Mouse (Mus musculus) layer of hippocampus, adult 2 months (tissue): ENCODE measurements at regions not wholly inside any gene's neighbourhood (a gene's known extent, or its start where the extent isn't known, plus 50 kb on each side); places are given as distances from the start of the nearest gene placed in this dataset.

Experiments used
- DNase-seq, 2 experiments: peaks; one replicate each; pipeline ENCODE4 v3.0.0; 2022; ENCODE audit warnings: low spot score in 2 of 2
- H3K27ac ChIP-seq: fragments of 200-600 bp; 2 replicates; pipeline ENCODE4 v1.8.1; 2022
- H3K4me3 ChIP-seq: fragments of 200-600 bp; 2 replicates; pipeline ENCODE4 v1.8.1; 2022; ENCODE audit warnings: mild to moderate bottlenecking
- CTCF ChIP-seq: fragments of 200-600 bp; conservative IDR thresholded peaks from 2 replicates; pipeline ENCODE4 v1.8.1; 2022; ENCODE audit warnings: antibody characterized with exemption, mild to moderate bottlenecking, moderate library complexity

DNA sequence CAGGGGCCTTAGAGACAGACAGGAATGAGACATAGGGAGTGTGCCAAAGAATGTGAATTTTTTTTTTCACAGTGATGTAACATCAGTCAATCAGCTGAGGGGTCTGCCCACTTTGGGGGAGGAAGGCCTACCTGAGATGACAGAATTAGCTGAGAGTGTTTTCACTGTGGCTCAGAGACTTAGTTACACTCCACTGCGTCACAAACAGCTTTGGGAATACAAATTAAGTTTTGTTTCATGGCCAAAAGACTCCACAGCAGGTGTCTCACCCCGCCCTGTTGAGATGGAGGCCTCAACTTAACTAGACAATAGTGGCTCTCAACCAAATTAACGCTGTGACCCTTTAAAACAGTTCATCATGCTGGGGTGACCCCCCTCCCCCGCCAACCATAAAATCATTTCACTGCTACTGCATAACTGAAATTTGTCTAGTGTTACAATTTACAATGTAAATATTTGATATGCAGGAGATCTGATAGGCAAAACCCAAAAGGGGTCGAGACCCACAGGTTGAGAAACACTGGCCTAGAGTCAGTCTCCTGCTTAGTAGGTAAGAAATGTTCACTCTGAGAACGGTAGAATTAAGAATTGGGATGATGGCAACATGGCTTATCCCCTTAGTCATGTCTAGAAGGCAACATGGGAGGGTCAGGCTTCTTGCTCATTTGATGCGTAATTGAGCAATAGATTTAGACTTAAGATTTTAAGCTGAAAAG is 184.3 kb downstream of the Katnal1 start:
- no peak overlapping the region for H3K4me3 ChIP-seq

DNA sequence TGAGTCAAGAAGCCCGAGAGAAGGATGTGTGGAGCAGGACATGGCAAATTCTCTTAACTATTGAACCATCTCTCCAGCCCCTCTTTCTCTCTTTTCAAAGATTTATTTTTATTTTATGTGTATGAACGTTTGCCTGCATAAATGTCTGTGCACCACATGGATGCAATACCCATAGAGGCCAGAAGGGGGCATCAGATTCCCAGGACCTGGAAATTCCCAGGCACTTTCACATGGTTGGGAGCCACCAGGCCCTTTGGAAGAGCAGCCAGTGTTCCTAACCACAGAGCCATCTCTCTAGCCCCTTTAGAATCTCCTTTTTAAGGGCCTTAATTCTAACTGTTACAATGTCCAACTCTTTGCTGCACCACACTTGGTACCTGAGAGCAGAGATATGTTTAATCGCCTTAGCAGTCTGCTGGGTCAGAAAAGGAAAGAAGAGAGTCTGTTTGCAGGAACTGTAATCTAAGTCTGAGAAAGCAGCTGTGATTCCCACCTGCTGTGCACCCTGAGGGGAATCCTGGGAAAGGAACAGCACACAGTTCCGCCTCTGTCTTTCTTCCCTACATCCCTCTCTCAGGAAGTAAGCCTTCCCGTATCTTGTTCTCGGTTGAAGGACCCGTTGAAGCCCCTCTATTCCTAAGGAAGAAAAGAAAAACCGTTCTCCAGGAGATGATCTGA is 186.8 kb downstream of the Katnal1 start:
- DNase-seq: no peak
- H3K4me3 ChIP-seq: no peak overlapping the region
- H3K27ac ChIP-seq: no peak overlapping the region
- peak; percentile 69 for TF ChIP-seq CTCF

More for the DNA sequence above, 184.3 kb downstream of the Katnal1 start:
- no peak overlapping the region for H3K27ac ChIP-seq
- DNase-seq: no peak
- TF ChIP-seq CTCF: no peak

DNA sequence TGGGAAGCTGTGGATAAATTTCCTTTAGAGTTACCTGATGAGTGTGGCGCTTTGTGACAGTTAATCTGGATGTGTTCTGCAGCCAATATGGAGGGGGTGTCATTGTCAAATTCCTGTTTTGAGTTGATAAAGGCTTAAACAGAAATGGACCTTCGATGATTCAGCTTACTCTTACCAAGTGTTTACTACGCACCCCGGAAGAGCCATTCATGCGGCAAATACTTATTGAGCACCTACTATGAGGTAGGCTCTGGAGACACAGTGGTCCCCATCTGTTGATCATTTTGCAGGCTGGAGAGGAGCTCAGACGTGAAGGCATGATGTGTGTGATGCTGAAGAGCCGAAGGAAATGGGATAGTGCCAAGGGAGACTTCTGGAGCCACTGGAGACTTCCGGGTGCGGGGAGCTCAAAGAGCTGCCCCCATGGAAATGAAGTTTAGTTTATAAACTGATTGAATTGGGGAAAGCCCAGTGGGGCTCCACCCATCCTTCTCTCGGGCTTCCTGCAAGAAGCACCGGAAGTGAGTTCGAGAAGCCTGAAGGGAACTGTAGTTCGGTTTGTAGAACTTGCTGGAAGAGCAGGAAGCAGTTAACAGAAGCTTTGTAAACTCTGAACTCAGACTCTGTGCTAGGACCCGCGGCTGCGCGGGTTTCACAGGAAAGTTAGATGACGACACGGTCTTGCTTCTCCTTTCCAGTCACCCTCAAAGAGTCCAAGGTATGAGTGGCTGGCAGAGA is 187.7 kb downstream of the Katnal1 start:
- Histone ChIP-seq H3K27ac (peak overlapping the region; percentile 9), H3K4me3 (no peak overlapping the region)
- no peak for TF ChIP-seq CTCF
- DNase-seq: no peak

DNA sequence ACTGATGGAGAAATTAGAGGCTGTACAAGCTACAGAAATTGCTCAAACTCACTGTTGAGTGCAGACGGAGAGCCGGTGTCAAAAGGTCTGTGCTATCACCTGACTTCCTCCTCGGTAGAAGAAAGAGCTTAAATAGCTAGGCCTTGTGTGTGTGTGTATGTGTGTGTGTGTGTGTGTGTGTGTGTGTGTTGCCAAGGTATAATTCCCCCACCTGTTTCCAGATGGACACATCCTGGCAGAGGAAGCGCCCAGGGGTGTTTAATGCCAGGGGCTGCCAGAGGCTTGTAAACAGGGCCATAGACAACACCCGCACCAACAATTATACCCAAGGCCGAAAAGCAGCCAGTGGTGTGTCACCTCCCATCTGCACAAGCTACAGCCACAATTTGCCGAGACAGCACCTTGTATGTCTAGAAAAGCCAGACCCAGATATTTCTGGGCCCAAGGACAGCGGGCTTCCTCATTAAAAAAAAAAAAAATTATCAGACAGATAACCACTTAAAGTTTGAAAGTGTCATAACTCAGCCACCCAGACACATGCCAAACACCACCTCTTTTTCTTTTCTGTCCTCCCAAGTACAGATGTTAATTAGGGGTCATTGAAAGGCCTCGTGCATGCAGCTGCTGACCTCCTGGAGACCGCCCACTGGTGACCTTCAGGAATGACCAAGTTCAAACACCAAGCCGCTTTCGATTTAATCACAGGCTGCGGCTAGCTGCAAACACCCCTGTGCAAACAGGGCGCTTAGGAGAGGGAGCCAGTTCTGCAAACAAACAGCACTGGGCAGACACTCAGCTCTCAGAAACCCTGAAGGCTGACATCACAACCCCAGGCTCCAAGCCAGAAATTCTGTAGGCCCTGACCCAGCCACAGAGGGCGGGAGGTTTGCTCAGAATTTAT is 188.0 kb upstream of the Ubl3 start:
- Histone ChIP-seq H3K4me3 (no peak overlapping the region), H3K27ac (peak overlapping the region; percentile 9)
- no peak; the same call in 1 of the 2 replicates for TF ChIP-seq CTCF
- DNase-seq: peak in 1 of 2 experiments; percentile 20

DNA sequence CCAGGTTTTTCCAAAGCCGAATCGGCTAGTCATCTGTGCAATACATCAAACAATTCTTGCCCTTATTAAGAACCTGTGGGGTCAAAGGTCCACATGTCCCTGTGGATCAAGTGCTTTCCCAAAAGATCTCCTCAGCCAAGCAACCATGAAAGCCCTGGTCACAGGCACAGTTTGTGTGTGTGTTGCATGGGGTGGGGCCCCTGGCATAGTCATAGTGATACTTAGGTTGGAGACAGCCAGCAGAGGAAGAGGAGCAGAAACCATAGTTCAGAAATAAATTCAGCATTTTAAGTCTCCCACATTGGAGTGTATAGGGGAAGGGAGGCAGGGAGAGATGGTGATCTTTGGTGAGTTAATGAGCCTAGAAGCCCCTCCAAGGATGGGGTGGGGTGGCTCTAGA is 187.1 kb upstream of the Ubl3 start:
- no peak for DNase-seq
- no peak for TF ChIP-seq CTCF
- Histone ChIP-seq H3K27ac (no peak overlapping the region), H3K4me3 (no peak overlapping the region)

DNA sequence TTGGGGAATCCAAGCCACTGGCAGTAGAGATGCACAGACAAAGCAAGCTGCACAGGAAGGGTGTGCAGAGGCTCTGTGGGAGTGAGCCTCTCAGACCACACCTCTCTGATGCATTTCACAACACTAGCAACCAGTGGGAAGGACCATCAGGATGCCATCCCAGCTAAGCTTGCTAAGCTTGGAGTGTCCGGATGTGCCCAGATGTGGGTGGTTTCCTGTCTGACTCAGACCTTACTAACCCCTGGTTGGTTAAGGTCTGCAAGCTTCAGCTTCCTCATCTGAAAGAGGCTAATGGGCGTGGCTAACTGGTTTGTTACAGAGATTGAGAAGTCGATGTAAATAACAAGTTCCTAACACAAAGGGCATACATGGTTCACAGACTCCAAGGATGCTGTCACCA is 186.6 kb upstream of the Ubl3 start:
- TF ChIP-seq CTCF: no peak
- no peak overlapping the region for H3K27ac ChIP-seq
- DNase-seq: no peak
- no peak overlapping the region for H3K4me3 ChIP-seq

DNA sequence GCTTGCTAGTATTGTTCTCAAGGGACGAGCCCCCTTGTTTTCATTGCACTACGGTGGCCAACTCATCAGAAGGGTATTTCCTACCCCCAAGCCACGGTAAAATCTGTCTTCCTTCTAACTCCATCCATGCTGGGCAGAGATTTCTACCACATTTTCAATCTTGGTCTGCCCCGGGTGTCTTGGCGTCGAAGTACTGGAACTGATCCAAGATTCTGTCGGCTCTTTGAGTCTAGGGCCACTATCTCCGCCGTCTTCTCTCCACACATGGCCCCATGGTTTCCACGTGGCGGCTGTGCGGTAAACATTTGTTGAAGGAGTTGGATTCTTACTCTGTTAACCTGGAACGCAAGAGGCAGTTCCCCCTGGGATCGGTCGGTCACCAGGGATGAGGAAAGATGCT is 177.0 kb upstream of the Ubl3 start:
- TF ChIP-seq CTCF: no peak
- Histone ChIP-seq H3K4me3 (no peak overlapping the region), H3K27ac (no peak overlapping the region)
- no peak for DNase-seq

DNA sequence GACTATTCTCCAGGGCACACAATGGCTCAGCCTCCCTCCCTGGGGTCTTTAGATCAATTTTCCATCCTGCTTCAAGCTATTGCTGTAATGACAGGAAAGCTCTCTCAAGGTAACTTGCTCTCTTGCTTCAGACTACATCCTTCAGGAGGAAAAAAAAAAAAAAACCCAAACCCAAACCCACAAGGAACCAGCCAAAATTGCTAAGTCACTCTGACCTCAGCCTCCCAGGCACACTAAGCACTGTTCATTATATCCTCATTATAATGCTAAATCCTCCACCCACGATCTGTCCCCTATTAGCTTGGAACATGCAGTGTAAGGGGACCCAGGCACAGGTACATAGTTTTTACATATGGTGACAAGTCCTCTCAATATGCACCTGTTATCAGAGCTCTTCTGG is 175.9 kb upstream of the Ubl3 start:
- TF ChIP-seq CTCF: no peak
- DNase-seq: peak in 1 of 2 experiments; percentile 4

DNA sequence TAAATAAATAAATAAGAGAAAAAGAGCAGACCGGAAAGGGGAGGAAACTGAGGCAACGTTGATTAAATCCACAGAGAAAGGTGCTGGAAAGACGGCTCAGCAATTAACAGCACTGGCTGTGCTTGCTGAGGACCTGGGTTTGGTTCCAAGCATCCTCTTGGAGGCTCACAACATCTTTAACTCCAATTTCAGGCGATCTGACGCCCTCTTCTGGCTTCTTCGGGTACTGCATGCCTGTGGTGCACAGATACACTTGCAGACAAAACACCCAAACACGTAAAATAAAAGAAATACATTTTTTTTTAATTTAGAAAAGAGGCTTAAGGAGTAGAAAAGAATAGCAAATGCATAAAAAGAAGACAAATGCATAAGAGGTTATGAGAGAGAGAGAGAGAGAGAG is 173.9 kb upstream of the Ubl3 start:
- Histone ChIP-seq H3K4me3 (no peak overlapping the region), H3K27ac (no peak overlapping the region)
- no peak for DNase-seq
- peak; percentile 59 for TF ChIP-seq CTCF

More for the DNA sequence above, 175.9 kb upstream of the Ubl3 start:
- Histone ChIP-seq H3K4me3 (no peak overlapping the region), H3K27ac (no peak overlapping the region)

DNA sequence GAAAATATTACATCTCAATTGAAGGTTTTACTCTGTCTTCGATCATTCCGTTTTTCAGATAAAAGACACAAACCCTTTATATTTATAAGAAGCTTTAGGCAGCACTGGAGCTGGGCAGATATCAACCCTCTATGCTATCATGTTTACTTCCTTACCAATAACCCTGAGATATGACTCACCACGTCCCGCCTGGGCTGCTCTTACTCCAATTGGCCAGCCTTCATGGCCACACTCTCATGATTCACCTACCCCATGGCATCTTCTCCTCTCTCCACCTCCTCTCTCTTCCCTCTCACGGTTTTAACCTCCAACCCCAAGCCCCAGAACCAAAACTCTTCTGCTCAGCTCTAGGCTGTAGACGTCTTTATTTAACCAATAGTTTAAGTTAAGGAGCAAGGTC is 171.9 kb upstream of the Ubl3 start:
- no peak for DNase-seq
- H3K27ac ChIP-seq: no peak overlapping the region
- TF ChIP-seq CTCF: no peak
- H3K4me3 ChIP-seq: no peak overlapping the region

DNA sequence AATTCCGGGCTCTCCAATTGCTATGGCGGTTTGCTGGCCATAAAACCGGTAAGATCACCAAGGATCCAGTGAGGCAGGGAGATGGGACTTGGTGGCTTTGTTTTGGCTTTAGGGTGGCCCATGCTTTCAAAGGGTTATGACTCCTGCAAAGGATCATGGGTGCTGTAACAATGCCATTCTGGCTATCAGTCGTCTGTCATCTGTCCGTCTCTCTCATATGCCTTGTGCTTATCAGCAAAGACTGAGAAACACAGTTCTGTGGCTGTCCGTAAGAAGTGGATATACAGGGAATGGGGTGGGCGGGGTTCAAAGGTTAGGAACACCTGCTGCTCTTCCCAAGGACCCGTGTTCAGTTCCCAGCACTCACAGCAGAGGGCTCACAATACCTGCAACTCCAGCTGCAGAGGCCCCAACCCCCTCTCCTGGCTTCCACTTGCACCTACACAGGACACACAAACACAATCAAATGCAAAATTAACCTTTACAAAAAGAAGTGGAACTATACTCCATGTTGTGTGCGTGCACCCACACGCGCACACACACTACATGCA is 171.2 kb upstream of the Ubl3 start:
- no peak overlapping the region for H3K4me3 ChIP-seq
- DNase-seq: no peak
- TF ChIP-seq CTCF: no peak
- no peak overlapping the region for H3K27ac ChIP-seq

DNA sequence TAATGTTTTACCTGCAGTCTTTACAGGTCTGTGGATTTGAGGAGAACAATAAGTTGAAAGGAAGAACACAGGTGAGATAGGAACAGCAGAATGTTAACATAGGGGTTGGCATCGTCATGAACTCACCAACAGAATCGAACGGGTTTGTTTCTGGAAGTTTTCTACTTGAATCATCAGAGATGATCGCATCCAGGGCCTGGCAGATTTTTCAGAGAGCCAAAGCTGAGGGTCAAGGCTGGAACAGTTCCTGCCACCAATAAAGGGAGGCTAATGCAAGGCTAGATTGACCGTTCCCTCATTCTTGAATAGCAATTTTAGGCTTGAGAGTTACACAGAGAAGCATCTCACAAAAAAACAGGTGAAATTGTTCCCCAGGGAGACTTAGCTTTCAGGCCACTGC is 168.0 kb upstream of the Ubl3 start:
- H3K27ac ChIP-seq: no peak overlapping the region
- TF ChIP-seq CTCF: no peak
- no peak overlapping the region for H3K4me3 ChIP-seq
- DNase-seq: no peak
